Mouse (Mus musculus) heart, postnatal 0 days (tissue): Measurements from ENCODE around the gene Cfap298.

Experiments
- CTCF ChIP-seq: IDR thresholded peaks from 2 replicates; pipeline ENCODE4 v1.5.1; 2016; ENCODE audit warnings: antibody characterized with exemption, control low read depth, low read depth
- EP300 ChIP-seq: IDR thresholded peaks from 2 replicates; pipeline ENCODE4 v1.6.1; 2016; ENCODE audit warnings: antibody characterized with exemption, low read depth

- TF ChIP-seq CTCF (no peak), EP300 (no peak)
These were observed 37.3 kb downstream of the Cfap298 start for GRCm38 (mm10) chr16:90897651-90898050.
